Mouse (Mus musculus) adrenal gland, postnatal 36 days (tissue): ENCODE measurements around the gene Mnd1. TPM values are rescaled to one million over a fixed set of nuclear protein-coding genes. Genes with fewer than 3 reads are reported as not detected.

Source experiments
- DNase-seq, 2 experiments: peaks; one replicate each; pipeline ENCODE4 v3.0.0; 2021; ENCODE audit warnings: mixed read lengths in 1 of 2
- total RNA-seq, 2 experiments: library from RNA; stranded (reverse); gene quantifications; 2 replicates each; pipeline ENCODE4 v1.2.3; 2021

Mnd1 gene
- total RNA-seq, 2 experiments from 2014 or later, result 13.1 to 16.0 TPM

GRCm38 (mm10) chr3:84157559-84158350 is 2.2 kb upstream of the Mnd1 start:
- DNase-seq, result no peak

- no peak for DNase-seq
Observed at GRCm38 (mm10) chr3:84157011-84157410, 1.4 kb upstream of the Mnd1 start.

DNA sequence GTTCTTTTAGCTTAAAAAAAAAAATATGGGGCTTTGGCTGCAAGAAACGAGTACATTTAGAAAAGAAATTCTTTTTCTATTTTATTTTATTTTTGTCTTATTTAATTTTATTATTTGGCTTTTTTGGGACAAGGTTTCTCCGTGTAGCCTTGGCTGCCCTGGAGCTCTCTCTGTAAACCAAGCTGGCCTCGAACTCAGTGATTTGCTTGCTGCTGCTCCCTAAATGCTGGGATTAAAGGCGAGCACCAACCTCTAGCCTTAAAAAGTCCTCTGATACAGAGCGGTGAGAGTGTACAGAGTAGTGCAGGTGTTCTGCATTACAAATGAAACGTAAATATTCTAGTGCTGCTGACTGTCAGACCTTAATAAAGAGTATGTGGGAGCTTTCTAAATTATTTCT is 519 bp upstream of the Mnd1 start:
- DNase-seq, result no peak

DNA sequence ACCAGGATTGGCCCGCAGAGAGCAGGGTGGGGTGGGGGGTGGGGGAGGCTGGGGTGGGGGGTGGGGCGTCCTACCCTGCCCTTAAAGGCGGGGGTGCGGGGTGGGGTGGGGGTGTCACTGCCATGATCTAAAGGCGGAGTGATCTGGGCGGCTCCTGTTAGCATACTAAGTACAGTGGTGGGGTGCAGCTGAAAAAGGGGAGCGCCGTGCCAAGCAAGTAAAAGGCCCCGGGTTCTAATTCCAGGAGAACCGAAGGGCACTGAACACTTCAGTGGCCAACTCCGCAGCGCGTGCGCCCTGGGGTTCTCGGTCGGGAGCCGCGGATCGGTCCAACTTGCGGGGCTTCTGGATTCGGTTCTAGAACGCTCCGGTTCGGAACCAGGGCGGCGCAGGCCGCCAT is 440 bp downstream of the Mnd1 start:
- DNase-seq, result no peak

GRCm38 (mm10) chr3:84154721-84155141 is 855 bp downstream of the Mnd1 start:
- no peak for DNase-seq

- DNase-seq, result no peak
Observed at GRCm38 (mm10) chr3:84149831-84150230, 5.8 kb downstream of the Mnd1 start.

DNA sequence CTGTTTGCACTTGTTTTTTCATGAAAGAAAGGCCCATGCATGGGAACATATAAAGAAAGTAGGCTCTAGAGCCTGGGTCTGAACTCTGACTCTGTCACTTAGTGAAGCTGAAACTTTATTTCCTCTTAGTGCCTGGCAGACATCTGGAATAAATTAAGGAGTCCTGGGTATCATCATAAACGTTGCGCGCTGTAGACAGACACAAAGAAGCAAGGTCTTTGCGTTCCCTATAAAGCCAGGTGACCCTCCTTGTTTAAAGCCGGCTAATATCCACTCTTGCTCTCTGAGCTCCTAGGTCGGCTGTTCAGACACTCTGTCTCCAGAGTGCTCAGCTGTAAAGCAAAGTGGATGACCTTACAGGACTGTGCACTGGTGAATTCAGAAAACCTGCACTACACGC is 14.6 kb downstream of the Mnd1 start:
- no peak for DNase-seq

- DNase-seq, result no peak
Observed at GRCm38 (mm10) chr3:84136509-84136908, 19.1 kb downstream of the Mnd1 start.

- no peak for DNase-seq
Observed at GRCm38 (mm10) chr3:84135933-84136332, 19.7 kb downstream of the Mnd1 start.

DNA sequence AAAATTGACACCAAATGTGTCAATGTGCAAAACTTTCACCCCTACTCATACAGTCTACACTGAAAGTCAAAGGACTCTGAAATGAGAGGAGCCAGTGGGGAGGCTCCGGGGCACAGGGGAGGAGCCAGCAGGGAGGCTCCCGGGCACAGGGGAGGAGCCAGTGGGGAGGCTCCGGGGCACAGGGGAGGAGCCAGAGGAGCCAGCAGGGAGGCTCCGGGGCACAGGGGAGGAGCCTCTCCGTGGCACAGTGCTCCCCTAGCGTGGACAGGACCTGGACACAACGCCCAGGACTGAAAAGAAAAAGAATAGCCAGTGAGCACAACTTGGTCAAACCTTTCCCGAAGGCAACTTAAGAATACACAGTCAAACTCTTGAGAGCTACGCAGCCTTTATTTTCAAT is 20.2 kb downstream of the Mnd1 start:
- DNase-seq, result peak; percentile 49 to 68

- no peak for DNase-seq
Observed at GRCm38 (mm10) chr3:84131369-84131768, 24.2 kb downstream of the Mnd1 start.

DNA sequence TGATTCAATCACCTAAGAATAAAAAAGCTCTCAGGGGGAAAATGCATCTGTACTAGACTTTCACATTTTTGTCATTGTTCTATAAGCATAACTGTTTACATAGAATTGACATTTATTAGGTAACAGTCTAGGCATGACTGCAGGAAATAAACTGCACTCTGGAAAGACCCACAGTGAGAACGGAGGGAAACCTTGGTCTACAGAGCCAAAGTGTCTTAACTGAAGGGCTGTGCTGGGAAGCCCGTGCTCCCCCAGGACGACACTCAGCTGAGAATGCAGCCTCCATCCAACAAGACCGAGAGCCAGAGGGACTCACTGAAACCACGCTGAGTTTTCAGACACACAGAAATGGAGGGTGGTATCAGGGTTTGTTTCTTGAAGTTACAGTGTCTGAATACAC is 24.8 kb downstream of the Mnd1 start:
- DNase-seq, result peak in 1 of 2 experiments; percentile 18

- DNase-seq, result peak; percentile 26 to 36
Observed at GRCm38 (mm10) chr3:84128871-84129870, 26.4 kb downstream of the Mnd1 start.

- DNase-seq, result no peak
Observed at GRCm38 (mm10) chr3:84127431-84127830, 28.2 kb downstream of the Mnd1 start.

DNA sequence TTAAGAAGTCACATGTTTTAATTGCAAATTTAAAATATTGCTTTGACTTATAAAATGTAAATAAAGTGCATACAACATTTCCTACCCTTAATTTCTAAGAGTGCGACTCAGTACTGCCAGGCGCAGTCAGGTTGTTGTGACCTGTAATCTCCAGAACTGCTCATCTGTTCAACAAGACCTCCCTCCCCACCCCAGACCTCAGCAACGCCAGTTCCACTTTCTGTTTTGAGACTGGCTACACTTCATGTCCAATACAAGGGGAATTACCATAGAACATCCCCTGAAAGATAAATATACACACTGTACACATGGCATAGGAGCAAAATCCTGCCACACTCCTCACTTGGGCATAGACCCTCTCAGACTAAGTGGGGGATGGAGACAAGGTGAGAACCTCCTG is 28.9 kb downstream of the Mnd1 start:
- DNase-seq, result no peak

DNA sequence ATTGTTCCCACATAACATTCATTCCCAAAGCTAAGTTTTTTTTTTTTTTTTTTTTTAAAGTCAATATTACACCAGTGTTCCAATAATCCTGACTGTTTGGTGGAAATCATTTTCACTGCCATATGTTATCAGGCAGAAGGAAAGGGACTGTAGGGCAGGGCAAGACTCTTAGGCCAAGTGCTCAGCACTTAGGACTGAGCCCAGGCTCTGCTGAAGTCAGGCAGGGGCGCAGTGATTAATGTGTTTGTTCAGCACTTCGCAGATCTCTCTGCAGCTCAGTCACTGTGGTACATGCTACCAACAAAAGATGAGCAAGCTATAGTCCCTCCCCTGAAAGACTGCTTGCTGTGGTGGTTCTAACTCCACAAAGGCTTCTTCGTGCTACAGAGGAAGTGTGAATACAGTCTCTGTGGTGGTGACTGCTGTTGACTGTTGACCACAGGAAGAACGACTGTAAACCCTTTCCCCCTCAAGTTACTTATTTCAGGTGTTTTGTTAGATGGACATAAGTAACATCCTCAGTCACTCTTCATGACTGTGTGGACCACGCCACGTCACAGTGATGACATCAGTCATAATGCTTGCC is 29.8 kb downstream of the Mnd1 start:
- no peak for DNase-seq

- peak; percentile 43 to 60 for DNase-seq
Observed at GRCm38 (mm10) chr3:84123461-84123860, 32.1 kb downstream of the Mnd1 start.

DNA sequence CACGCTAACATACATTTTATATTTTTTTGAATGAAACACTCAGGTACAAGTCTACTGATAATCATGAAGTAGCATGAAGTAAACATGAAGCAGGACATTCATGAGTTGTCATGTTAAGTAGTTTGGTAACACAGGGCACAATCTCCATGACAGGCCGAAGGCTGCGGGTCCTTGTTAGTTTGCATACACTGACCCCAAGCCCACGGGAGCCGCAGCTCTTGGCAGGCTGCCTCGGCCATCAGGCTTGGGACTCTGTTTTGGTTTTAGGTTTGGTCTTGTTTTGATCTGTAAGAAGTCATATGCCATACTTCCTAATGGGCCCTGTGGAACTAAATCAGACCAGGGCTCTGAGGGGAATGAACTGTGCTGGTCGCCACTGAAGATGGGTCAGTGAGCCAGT is 36.9 kb downstream of the Mnd1 start:
- no peak for DNase-seq

DNA sequence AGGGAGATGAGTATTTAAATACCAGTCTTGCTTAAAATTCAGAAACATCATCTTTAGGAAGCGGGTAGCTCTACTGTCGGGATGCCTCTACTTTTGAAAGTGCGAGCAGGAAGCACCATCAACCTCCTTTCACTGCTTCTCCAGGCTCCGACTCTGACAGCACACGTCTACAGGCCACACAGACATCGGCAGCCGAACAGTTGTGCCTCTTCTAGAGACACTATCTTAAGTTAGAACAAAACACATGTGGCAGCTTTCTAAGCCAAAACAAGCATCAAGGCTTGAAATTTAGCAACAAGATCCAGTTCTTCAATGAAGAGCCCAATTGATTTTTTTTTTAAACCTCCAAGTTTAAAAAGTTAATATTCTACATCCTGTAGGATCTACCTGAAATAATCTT is 37.4 kb downstream of the Mnd1 start:
- no peak for DNase-seq

DNA sequence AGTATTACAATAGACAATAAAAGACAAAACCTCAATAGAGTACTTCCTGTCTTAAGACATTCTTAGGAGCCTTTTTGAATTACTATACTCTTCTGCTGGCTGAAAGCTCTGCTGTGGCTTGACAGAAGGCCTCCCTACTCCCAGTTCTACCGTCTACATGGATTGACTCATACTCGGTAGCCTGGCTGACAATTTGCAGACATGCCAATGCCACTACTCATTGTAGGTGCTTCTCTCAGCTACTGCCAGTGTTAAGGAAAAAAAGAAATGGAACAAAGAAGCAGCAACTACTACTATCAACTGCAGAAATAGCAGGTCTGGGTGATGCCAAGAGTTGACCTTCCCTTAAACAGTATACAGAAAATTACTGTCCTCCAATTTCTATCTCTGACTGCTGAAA is 47.0 kb downstream of the Mnd1 start:
- DNase-seq, result peak; percentile 9 to 10

DNA sequence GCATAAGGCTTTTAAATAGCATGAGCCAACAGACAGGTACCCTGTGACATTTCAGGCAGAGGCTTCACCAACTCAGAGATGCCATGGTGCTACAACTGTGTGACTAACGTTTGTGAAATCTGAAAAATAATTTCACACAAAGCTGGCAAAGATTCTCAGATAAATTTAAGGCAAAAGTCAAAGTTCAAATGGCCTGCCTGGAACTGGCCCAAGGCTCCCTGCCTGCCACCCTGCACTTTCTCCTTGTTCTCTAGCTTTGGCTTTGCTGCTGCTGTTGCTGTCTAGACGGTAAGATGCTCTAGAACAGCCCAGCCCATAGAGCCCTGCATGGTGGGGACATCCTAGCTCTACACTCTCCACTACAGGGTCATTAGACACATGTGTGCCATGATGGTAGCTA is 49.5 kb downstream of the Mnd1 start:
- DNase-seq, result peak; percentile 28 to 44

- DNase-seq, result no peak
Observed at GRCm38 (mm10) chr3:84103536-84103935, 52.0 kb downstream of the Mnd1 start.

GRCm38 (mm10) chr3:84092875-84093274 is 62.7 kb downstream of the Mnd1 start:
- DNase-seq, result no peak
